Mouse (Mus musculus) gastrocnemius, postnatal 14 days (tissue): ENCODE measurements at regions not wholly inside any gene's neighbourhood (a gene's known extent, or its start where the extent isn't known, plus 50 kb on each side); places are given as distances from the start of the nearest gene placed in this dataset.

ENCODE experiments used
- DNase-seq: peaks from one replicate; pipeline ENCODE4 v3.0.0; 2021; ENCODE audit warnings: mixed read lengths
- intact Hi-C: fragments of 180-260 bp; cut with DNase I; formaldehyde crosslinking; loops from one replicate; pipeline ENCODE4 v1.15.1; 2025; ENCODE audit warnings: low total_unique reads

DNA sequence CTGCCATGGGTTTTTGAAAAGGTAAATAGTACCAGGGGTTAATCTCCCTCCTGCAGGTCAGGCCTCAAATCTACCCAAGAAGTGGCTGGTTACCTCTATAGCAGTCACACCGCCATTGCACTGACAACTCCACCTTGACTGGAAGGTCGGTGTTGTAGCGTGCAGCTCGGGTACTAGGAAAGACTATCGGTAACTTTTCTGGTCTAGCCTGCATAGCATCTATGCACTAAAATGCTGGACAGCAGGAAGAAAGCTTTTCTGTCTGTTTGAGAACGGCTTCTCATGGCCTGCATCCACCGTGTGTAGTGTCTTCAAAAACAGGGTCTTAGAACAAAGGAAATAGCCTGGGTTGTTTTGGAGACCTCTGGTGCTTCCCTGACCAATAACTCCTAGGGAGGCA lies 88.8 kb downstream of the Bms1 start:
- no peak for DNase-seq
- intact Hi-C loops = no loop called here

DNA sequence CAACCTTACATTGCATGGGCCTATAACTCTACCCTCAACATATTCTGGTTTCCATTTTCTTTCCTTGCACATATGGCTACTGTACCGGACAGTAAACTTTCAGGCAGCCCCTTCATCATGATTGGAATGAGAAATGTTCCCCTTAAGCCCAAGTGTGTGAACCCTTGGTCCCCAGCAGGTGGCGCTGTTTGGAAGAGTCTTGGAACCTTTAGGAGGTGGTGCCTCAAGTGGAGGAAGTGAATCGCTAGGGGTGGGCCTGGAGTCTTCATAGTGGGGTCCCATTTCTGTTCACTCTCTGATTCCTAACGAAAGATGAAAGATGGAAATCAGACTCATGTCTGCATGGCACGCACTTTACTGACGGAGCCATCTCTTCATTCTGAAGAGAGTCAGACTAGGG lies 91.8 kb downstream of the Bms1 start:
- DNase-seq = no peak
- intact Hi-C loops = no loop called here

DNA sequence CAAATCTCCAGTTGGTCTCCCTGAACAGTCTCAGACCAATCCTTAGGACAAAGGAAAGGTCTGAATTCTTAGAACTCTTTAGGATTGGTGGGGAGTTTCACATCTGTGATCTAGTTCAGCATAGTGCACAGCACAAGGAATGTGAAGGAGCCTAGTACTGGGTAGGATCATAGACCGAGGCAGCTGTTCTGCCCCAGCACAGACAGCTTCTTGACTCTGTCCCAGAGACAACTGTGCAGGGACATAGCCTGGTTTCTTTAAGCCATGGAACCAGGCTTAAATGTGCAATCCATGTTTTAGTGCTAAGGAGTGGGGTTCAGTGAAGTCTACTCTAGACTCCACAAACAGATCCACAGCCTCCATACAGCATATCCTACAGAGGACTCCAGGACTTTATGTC lies 93.6 kb downstream of the Bms1 start:
- intact Hi-C loops = no loop called here
- DNase-seq = no peak

DNA sequence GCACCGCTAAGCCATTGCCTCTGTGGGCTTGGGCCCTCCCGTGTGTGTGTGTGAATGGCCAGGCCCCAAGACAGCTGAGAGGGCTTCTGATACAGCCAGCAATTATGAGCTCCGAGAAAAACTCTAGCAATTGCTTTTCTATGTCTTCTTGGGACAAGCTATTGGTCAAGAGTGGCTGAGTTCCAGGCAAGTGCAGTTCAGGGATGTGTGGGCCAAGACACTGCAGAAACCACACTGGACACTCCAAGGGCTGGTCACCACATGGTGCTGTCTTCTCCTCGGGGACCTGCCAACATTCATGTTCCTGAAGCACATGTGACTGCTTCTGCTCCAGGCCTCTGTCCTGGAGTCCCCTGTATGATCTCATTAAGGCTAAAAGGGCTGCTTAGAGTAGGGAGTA lies 94.7 kb downstream of the Bms1 start:
- peak; percentile 74 for DNase-seq
- intact Hi-C loops = no loop called here

DNA sequence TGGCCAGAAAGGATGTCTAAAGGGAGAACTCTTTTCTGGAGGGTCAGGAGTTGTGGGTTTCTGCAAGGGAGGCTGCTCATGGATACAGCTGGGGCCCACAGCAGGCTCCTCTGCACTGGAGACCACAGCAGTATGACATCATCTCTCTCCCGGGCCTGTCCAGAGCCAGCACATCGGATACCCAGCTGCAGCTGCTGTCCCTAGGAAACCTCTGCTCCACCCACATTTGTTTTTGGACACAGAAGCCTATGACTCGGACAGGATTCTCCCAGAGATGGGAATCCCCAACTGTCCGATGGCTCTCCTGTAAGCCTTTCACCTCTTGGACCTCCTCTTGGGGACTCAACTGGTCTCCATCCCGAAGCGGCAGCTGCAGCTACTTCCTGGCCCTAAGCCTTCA lies 96.2 kb downstream of the Bms1 start:
- intact Hi-C loops = no loop called here

DNA sequence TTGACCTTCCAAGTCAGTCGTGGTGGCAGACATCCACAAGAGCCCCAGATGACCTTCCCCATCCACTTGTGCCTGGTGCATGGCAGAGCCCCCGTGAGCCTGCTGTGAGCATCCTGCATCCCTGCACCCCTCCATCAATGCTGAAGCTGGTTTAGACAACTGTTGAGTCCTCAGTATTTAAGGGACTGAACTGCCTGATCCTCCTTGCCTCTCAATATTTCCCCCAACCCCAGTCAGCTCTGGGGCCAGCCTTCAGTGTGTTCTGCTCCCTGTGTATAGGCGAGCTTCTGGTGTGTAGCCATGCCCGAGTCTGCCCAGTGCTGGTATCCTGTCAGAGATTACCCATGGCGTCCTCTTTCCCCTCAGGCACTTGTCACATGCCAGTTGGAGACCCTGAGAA lies 96.6 kb downstream of the Bms1 start:
- no peak for DNase-seq
- intact Hi-C loops = no loop called here

More for the DNA sequence above, 96.2 kb downstream of the Bms1 start:
- DNase-seq = peak; percentile 74

DNA sequence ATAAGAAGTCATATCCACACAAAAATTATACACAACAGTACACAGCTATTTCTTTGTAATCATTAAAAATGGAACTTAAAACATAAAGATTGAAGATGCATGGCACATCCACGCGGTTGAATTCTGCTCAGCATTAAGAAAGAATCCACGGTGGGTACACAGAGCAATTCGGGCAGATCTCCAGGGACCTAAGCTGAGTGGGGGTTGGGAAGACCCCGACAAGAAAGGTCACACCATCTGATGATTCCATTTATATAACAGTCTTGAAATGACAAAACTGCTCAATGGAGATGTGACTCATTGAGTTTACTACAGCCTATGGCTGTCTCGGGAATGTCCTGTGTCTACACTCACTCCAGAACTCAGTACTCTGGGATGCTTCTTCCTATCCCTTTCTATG lies 97.2 kb downstream of the Bms1 start:
- intact Hi-C loops = no loop called here
- no peak for DNase-seq

DNA sequence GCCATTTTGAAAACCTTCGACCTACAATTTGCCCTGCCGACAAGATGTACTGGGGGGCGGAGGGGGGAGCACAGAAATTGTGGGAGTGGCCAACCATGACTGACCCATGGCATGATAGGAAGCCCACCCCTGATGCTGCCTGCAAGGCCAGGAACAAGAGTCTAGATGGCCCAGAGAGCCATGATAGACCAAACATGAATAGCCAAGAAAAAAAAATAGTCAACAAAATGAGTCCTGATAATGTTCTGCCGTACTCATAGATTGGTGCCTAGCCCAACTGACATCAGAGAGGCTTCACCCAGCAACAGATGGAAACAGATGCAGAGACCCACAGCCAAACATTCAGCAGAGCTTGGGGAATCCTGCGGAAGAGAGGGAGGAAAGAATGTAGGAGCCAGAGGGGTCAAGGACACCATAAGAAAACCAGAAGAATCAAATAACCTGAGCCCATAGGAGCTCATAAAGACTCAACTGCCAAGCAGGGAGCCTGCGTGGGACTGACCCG lies 99.2 kb downstream of the Bms1 start:
- no peak for DNase-seq
- intact Hi-C loops = no loop called here

DNA sequence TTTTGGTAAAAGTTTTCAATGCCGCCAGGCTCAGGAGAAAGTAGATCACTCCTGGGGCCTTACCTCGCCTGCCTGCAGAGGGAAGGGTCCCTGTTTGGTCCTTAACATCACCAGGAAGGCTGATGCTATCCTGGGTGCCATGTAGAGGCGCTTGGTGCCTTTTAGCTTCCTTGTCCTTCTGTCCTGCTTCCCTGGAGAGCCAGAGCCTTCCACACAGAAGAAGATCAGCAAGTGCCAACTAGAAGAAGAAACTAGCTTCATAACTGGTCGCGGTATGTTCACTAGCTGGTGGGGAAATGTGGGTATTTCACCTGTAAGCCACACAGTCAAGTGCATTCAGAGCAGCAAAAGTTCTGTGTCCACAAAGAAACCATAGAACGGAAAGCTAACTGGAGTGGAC lies 103.4 kb downstream of the Bms1 start:
- intact Hi-C loops = no loop called here
- DNase-seq = no peak

DNA sequence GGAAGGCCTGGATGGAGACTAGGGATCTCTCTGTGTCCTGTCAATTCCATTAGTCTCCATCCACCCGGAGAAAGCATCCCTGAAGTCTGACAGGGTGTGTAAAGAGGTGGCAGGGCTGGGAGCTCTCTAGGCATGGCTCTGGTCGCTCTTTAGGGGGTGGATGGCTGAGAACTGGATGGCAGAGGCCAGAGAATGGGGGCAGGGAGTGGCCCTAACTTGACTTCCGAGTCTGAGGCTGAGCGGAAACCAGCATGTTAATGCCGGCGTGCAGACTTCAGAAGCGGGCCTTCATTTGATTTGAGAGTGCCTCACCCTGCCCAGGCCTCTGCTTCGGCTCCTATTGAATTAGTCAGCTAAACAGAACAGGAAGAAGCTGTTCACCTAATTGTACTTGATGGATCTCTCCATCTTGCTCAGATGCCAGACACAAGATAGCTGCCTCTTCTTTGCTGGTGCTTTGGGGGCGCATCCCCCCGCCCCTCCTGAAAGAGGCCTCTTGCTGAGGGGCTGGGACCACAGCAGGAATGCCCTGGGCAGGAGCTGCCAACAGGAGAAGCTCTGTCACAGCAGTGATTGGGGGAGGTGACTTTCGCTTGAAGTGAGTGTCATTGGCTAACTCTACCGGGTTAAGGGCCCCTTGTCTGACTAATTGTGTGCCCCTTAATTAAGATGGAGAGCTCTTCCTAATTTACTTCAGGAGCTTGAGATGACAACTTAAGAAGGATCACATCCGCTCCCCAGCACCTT lies 104.2 kb downstream of the Bms1 start:
- DNase-seq = no peak
- intact Hi-C loops = no loop called here

DNA sequence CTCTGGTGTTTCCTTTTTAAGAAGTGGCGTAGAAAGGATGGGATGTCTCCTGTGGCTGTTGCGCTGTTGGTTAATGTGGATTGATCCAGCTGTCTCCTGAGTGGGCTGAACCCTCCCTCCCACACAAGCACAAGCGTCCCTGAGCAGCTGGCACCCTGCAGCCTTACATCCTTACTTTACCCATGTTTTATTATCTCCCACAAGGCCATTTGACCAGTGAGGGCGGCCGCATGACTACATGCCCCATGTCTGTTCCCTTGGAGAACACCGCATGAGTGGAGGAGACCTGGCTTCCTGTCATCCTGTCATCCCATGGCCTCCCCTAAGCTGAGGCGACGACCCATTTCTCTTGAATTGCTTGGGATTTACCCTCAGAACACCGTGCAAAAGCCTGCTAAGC lies 108.2 kb downstream of the Bms1 start:
- no peak for DNase-seq
- intact Hi-C loops = no loop called here

DNA sequence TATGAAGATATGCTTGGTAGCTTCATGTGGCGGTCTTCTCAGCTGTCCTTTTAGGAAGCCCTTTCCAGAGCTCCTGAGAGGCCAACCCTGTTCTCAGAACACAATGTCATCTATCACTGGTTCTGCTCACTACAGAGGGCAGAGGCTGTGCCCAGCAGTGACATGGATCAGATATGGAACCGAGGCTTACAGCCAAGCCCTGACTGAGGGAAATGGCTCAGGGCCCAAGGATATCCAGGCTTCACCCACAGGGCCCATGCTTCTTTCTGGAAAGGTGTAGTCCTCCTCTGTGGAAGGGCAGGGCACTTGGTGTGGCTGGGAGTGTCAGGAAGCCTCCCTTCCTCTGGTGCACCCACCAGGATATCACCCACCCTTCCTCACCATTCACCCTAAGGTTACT lies 109.4 kb downstream of the Bms1 start:
- intact Hi-C loops = no loop called here
- no peak for DNase-seq

DNA sequence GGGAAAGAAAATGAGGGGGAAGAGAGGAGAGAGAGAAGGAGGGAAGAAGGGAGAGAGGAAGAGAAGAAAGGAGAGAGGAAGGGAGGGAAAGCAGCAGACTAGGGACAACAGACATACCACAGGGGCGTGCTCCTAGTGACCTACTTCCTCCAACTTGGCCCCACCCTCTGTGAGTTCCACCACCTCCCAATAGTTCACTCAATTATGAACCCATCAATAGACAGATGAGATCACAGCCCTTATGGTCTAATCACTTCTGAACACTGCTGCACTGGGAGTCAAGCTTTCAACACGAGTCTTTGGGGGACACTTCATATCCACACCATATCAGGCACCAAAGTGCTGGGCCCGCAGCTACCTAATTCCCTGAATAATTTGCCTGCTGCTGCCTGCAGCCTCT lies 110.7 kb downstream of the Bms1 start:
- intact Hi-C loops = no loop called here
- DNase-seq = no peak

DNA sequence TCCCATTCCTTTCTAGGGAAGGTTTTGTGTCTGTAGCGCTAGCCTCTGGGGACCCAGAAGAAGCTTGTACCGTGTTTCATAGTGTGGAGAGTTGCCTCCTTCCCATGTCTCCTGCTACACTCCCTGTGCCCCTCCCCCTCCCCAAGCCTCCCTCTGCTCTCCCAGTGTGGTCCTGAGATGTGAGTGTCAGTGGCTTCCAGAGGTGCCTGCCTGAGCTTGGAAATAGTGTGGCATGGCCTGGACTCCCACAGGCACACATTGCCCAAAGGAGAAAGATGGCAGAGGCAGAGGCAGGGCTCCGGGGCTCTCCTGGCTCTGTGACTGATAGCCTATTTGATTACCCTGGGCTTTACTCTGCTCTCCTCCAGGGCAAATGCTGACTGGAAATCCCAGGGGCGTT lies 110.0 kb upstream of the Ret start:
- intact Hi-C loops = no loop called here
- no peak for DNase-seq

DNA sequence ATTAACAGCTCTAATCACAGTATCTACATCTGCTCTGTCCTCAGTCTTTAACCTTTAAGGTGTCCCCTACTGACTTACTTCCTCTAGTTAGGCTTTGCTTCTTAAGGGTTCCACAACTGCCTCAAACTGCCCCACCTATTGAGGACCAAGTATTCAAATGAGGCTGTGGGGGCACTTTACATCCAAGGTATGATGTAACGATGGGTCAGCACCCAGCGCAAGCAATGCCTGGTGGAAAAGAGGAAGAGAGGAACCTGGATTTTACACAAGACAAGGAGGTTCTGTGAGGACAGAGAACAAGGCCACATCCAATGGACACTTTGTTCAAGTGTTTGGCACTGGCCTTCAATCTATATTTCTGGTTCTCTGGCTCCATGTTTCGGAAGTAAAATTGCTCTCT lies 107.7 kb upstream of the Ret start:
- intact Hi-C loops = no loop called here
- DNase-seq = no peak

DNA sequence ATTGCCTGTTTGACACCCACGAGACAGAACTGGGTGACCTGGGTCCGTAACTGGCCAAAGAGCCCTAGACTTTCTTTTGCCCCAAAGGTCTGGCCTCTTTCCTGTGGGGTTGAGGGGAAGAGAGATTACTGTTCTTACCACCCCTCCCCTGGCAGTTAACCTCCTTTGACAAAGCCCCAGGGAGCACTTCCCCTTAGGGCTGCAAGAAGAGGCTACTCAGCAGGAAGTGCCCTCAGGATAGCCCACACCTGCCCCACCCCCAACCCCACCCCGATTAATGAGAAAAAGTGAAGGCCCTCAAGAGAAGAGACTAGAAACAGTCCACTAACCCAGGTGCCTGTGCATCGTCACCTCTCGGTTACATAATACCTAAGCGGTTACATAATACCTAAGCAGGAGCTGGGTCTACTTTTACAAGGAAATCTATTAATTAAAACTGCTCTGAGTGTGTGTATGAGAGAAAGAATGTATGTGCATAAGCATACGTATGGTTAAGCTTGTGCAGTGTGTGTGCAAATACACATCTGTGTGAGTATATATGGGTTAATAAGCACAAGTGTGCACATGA lies 105.3 kb upstream of the Ret start:
- no peak for DNase-seq
- intact Hi-C loops = no loop called here

DNA sequence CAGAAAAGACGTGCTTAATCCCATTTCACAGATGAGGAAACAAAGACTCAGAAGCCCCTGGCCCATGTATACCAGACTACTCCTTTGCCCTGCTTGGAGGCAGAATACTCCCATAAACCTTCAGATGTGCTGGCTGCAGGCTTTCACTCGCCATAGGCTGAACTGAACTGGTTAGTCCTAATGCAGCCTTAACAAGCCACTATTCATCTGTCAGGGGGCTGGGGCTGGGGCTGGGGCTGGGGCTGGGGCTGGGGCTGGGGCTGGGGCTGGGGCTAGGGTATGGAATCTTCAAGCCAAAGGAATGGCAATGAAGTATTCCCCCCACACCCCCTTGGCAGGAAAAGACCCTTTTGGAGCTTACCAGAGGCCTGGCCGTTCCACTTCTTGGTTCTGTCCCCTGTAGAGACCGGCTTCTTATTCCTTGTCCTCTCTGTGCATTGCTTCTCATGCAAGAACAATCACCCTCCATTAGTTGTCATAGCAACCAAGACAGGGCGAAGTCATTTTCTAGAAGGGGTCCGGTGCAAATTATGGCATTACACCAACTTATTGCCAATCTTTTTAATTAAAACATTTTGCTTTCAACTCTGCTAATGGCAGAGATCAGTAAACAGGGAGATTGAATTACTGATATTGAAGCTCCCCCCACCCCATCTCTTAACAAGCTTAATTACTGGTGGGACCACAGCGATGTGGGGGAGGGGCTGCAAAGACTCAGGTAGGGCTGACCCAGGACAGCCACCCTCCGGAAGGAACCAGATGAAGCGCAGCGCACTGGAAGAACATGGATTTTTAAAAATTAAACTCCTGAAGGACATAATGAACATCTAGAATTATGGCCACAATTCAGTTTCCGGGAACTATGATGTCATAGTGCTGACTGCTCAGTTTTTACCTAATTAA lies 104.6 kb upstream of the Ret start:
- no peak for DNase-seq
- intact Hi-C loops = no loop called here

DNA sequence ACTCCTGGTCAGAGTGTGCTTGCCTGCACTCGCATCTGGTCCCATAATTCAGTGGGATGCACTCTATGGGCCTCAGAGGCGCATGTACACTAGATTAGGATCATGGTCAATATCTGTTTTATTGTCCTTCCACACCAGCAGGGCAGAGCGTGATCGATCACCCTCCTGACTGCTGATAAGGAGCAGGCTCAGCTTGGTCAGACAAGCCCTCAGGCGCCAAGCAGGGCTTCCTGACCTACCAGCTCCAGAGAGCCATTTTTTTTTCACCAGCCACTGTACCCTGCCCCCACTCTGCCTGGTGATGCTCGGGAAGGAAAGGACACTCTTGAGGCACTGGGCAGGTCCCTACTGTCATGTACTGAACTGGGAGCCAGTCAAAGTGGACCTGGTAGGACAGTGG lies 103.3 kb upstream of the Ret start:
- DNase-seq = no peak
- intact Hi-C loops = no loop called here

DNA sequence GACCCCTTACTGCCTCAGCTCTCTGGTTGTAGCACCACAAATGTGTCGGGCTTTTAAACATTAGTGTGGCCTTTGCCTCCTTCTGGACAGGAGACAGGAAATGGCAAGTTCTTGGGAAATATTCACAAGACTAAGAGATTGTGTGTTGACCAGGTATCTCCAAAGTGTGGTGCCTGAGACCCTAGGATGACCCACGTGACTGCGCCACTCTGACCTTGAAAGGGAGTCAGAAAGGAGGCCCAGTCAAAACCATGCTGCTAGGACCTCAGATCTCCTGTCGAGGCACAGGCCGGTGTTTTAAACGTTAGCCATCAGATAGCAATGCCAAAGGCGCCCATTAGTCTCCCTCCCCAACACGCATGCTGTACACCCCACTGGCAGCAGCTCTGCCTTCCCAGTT lies 100.1 kb upstream of the Ret start:
- DNase-seq = no peak
- intact Hi-C loops = no loop called here

DNA sequence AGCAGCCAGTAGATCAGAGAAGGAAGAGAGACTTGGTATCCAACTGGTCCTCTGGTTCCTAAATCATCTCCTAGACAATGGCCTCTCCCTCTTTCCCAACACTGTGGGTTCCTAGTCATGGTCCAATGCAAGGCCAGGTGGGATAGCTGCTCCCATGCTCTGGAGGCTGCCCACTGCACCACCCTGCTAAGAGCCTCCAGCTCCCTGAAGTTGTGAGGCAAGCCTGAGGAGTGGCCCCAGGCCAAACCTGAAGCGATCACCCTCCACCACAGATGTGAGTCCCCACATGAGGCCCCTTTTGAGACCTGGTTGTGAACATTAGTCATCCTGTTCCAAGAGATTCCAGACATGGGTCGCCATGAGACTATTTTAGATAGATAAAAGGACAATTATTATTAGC lies 96.5 kb upstream of the Ret start:
- DNase-seq = no peak
- intact Hi-C loops = no loop called here

DNA sequence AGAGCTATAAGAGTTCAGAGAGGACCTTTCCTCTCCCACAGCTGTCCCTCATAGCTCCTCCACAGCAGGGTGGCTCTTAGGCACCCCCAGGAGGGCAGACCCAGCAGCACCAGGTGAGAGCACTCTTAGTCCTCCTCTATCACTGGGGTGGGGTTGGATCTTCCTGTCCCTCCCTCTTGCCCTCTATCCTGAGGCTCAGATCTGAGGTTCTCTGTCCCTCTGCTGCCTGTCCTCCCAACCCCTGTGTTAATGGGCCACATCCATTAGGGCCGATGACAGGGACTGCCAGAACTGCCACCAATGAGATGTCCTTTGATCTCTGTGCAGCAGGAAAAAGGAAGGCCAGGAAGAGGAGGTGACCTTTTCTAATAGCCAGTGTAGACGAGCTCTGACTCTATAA lies 95.4 kb upstream of the Ret start:
- DNase-seq = no peak
- intact Hi-C loops = no loop called here
